Mouse (Mus musculus) heart, embryonic 15.5 days (tissue): ENCODE measurements around the gene Wipf2. TPM values are rescaled to one million over a fixed set of nuclear protein-coding genes. Genes with fewer than 3 reads are reported as not detected.

Experiments used
- ATAC-seq: fragments of 200-750 bp; cut with Nextera tagmentation; replicated peaks from 2 replicates; pipeline ENCODE4 v1.8.0; 2017; ENCODE audit warnings: low read depth, moderate TSS enrichment; ENCODE audit not compliant: insufficient number of reproducible peaks, insufficient read depth, low FRiP score
- H3K27ac ChIP-seq: fragments of 300-500 bp; sonication (generic); 2 replicates; pipeline ENCODE4 v1.5.1; 2015; ENCODE audit warnings: mild to moderate bottlenecking, inconsistent platforms
- H3K27me3 ChIP-seq: fragments of 300-500 bp; sonication (generic); 2 replicates; pipeline ENCODE4 v1.6.1; 2015; ENCODE audit warnings: inconsistent platforms
- H3K36me3 ChIP-seq: fragments of 300-500 bp; sonication (generic); 2 replicates; pipeline ENCODE4 v1.6.1; 2015; ENCODE audit warnings: mild to moderate bottlenecking, inconsistent platforms
- H3K4me1 ChIP-seq: fragments of 300-500 bp; sonication (generic); replicated peaks from 2 replicates; pipeline ENCODE4 v1.6.1; 2015; ENCODE audit warnings: inconsistent platforms
- H3K4me2 ChIP-seq: fragments of 300-500 bp; sonication (generic); 2 replicates; pipeline ENCODE4 v1.6.1; 2015; ENCODE audit warnings: inconsistent platforms, mild to moderate bottlenecking, moderate library complexity
- H3K4me3 ChIP-seq: fragments of 300-500 bp; sonication (generic); 2 replicates; pipeline ENCODE4 v1.5.1; 2015; ENCODE audit warnings: mild to moderate bottlenecking, inconsistent platforms
- H3K9ac ChIP-seq: fragments of 300-500 bp; sonication (generic); 2 replicates; pipeline ENCODE4 v1.6.1; 2015; ENCODE audit warnings: mild to moderate bottlenecking, inconsistent platforms
- H3K9me3 ChIP-seq: fragments of 300-500 bp; sonication (generic); replicated peaks from 2 replicates; pipeline ENCODE4 v1.6.1; 2016; ENCODE audit warnings: inconsistent platforms
- WGBS: fragments of 180-500 bp; shearing (Covaris S2); methylation state at CpG from one replicate; pipeline ENCODE4 v1.1.7; 2015; ENCODE audit warnings: mixed read lengths; 5-methylcytosine and 5-hydroxymethylcytosine counted together
- polyA plus RNA-seq: library from polyadenylated mRNA; unstranded; fragments of >200 nt; fragmentation: Nextera tagmentation; extraction: Ambion mirVana; gene quantifications from 2 replicates; pipeline ENCODE4 v1.2.1, GENCODE M21; 2015

Wipf2 gene
- polyA plus RNA-seq, 1 experiment from 2014 or later: 2.2 TPM

DNA sequence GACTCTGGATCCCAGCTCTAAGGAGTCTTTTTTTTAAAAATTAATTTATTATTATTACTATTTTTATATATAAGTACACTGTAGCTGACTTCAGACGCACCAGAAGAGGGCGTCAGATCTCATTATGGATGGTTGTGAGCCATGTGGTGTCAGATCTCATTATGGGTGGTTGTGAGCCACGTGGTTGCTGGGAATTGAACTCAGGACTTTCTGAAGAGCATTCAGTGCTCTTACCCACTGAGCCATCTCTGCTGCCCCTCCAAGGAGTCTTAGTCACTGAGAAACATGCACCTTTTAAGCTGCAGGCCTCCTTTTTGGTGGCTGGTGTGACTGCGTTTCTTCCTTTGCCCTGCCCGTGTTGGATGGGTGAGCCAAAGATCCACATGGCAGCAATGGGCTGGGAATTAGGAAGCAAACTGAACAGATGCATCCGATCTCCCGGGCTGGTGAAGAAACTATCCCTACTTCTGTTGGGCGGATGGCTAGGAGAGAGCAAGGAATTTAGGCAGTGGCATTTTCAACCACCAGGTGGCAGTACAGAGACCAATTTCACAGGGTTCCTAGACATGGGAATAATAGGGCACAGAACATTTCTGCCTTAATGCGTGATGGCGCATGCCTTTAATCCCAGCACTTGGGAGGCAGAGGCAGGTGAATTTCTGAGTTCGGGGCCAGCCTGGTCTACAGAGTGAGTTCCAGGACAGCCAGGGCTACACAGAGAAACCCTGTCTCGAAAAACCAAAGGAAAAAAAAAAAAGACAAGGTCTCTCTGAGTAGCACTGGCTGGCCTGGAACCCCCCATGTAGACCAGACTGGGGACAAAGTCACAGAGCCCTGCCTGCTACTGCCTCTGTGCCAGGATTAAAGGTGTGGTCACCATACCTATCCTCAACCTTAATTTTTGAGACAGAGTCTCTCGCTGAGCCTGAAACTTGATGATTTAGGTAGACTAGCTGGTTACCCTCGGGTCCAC, 4.4 kb upstream of the Wipf2 start:
- Histone ChIP-seq H3K9ac (no peak overlapping the region), H3K4me3 (no peak overlapping the region), H3K27ac (no peak overlapping the region), H3K4me1 (peaks cover 9% of the 10 kb centered on the region), H3K4me2 (peak overlapping the region; percentile 23; the same call in 1 of the 2 replicates), H3K36me3 (no peaks in the 10 kb centered on the region), H3K9me3 (no peaks in the 10 kb centered on the region), H3K27me3 (no peaks in the 10 kb centered on the region)
- 36% methylated on average over 14 of the region's 14 CpGs for WGBS
- peak; percentile 56; the same call in 1 of the 2 replicates for ATAC-seq

DNA sequence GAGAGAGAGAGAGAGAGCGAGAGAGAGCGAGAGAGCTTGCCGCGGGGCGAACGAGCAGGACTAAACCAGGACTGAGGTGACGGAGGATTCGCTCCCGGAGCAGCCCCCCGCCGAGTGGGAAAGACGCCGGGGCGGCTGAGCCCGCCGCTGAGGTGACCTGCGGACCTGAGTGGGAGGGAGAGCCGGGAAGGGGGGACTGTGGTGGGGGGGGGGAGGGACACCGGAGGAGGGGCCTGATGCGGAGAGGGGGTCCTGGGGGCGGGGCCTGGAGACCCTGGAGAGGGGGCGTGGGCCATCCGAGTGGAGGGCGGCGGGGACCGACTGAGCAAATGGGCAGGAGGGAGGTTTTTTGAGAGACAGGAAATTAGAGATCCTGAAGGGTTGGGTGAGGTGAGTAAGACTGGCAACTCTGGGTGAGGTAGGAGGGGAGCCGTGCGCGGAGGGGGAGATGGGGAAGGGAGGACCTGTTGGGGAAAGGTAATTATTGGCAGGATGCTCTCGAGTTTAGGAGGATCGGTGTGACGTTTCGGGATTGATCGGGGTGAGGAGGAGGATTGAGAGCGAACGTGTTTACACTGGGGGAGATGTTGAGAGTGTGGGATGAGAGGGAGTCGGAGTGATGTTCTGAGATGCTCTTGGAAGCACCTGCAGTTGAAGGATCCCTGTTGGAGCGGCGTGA, 452 bp downstream of the Wipf2 start:
- peak overlapping the region; percentile 89 for H3K27ac ChIP-seq
- peak; percentile 68 for ATAC-seq
- H3K4me2 ChIP-seq: peak overlapping the region; percentile 83
- H3K4me1 ChIP-seq: peaks cover 15% of the 10 kb centered on the region
- H3K4me3 ChIP-seq: peak overlapping the region; percentile 83
- H3K27me3 ChIP-seq: no peaks in the 10 kb centered on the region
- peaks cover 12% of the 10 kb centered on the region; the same call in 1 of the 2 replicates for H3K36me3 ChIP-seq
- peak overlapping the region; percentile 85 for H3K9ac ChIP-seq
- under 1% methylated on average over 35 of the region's 39 CpGs for WGBS
- no peaks in the 10 kb centered on the region for H3K9me3 ChIP-seq

DNA sequence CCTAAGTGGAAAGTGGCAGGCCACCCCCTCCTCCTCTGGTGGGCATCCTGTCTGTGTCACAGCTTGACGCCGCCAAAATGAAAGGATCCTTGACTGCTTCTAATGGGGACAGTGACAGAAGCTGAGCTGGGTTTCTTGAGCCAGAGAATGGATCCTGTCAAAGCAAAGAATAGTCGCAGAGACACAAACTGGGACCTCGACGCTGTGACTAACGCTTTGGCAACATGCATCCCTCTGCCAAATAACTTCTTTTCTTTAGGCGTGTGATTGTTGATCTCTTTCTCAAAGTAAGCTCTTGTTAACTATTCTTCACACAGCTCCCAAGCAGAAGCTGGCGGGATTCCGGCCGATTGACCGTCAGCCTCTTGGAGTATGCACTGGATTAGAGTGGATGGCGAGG, 3.9 kb downstream of the Wipf2 start:
- no peak overlapping the region for H3K9ac ChIP-seq
- ATAC-seq: no peak

DNA sequence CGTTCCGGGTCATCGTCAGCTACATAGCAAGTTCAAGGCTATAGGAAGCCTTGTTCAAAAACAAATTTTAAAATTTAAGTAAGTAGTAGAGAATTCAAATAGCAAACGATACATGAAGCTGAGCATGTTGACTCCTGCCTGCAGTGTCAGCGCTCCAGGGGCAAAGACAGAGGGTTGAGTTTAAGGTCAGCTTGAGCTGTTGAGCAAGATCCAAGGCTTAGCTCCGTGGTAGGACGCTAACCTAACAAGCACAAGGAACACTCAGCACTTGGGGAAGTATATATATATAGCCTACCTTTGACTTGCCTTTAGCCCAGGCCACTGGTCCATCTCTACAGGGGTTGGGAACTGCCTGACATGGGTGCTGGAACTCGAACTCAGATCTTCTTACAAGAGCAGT, 6.5 kb downstream of the Wipf2 start:
- Histone ChIP-seq H3K36me3 (peaks cover 18% of the 10 kb centered on the region; the same call in 1 of the 2 replicates), H3K4me2 (no peak overlapping the region), H3K9ac (no peak overlapping the region), H3K27ac (no peak overlapping the region), H3K4me3 (no peak overlapping the region), H3K27me3 (no peaks in the 10 kb centered on the region), H3K9me3 (no peaks in the 10 kb centered on the region), H3K4me1 (peaks cover 26% of the 10 kb centered on the region)
- ATAC-seq: no peak
- WGBS: 89% methylated on average over 8 of the region's 8 CpGs

More for the DNA sequence above, 3.9 kb downstream of the Wipf2 start:
- H3K27me3 ChIP-seq: no peaks in the 10 kb centered on the region
- H3K36me3 ChIP-seq: peaks cover 18% of the 10 kb centered on the region; the same call in 1 of the 2 replicates
- H3K4me1 ChIP-seq: peaks cover 29% of the 10 kb centered on the region
- no peaks in the 10 kb centered on the region for H3K9me3 ChIP-seq
- no peak overlapping the region for H3K4me2 ChIP-seq
- 79% methylated on average over 12 of the region's 12 CpGs for WGBS
- no peak overlapping the region for H3K4me3 ChIP-seq
- H3K27ac ChIP-seq: no peak overlapping the region

DNA sequence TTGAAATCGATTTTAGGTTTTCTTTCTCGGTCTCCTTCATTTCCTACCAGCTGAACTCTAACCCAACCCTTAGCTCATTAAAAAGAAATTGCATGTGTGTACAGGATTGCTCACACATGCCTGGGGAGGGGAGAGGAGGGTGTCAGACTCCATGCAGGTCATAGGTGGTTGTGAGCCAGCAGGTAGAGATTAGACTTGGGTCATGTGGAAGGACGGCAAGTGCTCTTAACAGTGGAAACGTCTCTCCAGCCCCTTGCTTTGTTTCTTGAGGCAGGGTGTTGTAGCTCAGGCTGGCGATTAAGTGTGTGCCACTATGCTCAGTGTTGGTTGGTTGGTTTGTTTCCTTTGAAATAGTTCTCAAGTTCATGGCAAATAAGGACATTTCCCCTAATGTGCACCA, 7.4 kb downstream of the Wipf2 start:
- no peak overlapping the region for H3K4me2 ChIP-seq
- peaks cover 26% of the 10 kb centered on the region for H3K4me1 ChIP-seq
- no peak overlapping the region for H3K4me3 ChIP-seq
- WGBS: 78% methylated on average over 5 of the region's 5 CpGs
- ATAC-seq: no peak
- no peaks in the 10 kb centered on the region for H3K27me3 ChIP-seq
- no peak overlapping the region for H3K27ac ChIP-seq
- no peak overlapping the region for H3K9ac ChIP-seq
- H3K9me3 ChIP-seq: no peaks in the 10 kb centered on the region
- H3K36me3 ChIP-seq: peaks cover 18% of the 10 kb centered on the region; the same call in 1 of the 2 replicates

DNA sequence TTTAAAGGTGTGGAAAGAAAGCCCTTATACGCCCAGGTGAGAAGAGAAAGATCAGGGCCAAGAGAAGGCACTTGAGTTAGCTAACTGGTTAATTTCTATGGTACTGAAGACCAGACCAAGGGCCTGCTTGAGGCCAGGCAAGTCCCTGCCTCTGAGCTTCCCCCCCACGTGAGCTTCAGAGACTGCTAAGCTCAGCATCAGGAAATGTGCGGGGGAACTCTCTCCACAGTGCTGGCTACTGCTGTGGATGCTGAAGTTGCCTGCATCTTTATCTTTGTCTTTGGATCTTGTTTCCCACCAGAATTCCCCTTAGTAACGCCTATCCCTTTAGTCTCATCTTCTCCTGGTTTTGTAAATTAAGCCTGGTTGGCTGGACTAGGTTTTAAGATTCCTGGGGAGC, 8.0 kb downstream of the Wipf2 start:
- Histone ChIP-seq H3K9me3 (no peaks in the 10 kb centered on the region), H3K4me1 (peaks cover 26% of the 10 kb centered on the region), H3K27me3 (no peaks in the 10 kb centered on the region), H3K4me2 (no peak overlapping the region), H3K27ac (peak overlapping the region; percentile 78), H3K9ac (no peak overlapping the region), H3K36me3 (peaks cover 18% of the 10 kb centered on the region; the same call in 1 of the 2 replicates), H3K4me3 (no peak overlapping the region)
- 60% methylated on average over 4 of the region's 4 CpGs for WGBS
- no peak for ATAC-seq

DNA sequence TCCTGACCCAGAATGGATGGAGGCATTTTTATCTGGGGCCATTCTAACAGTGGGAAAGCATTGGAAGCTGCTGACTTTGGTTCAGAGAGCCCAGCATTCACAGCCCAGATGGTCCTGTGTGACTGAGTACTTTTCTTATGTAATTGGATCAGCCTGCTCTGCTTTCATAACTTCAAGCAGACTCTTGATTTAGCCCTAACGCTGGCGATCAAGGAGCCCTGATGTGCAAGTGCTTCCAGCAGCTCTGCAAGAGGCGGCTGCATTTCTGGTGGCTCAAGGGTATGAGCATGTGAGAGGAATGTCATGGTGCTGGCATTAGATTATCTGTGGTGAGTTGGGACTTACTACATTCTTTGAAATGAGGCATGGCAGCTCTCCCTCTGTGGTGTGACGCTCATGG, 8.6 kb downstream of the Wipf2 start:
- H3K36me3 ChIP-seq: peaks cover 15% of the 10 kb centered on the region; the same call in 1 of the 2 replicates
- WGBS: 44% methylated on average over 4 of the region's 4 CpGs
- no peaks in the 10 kb centered on the region for H3K27me3 ChIP-seq
- H3K9me3 ChIP-seq: no peaks in the 10 kb centered on the region
- H3K9ac ChIP-seq: no peak overlapping the region
- peak overlapping the region; percentile 9; the same call in 1 of the 2 replicates for H3K4me2 ChIP-seq
- ATAC-seq: peak; percentile 45; the same call in 1 of the 2 replicates
- no peak overlapping the region for H3K4me3 ChIP-seq
- peak overlapping the region; percentile 78 for H3K27ac ChIP-seq
- peaks cover 26% of the 10 kb centered on the region for H3K4me1 ChIP-seq

DNA sequence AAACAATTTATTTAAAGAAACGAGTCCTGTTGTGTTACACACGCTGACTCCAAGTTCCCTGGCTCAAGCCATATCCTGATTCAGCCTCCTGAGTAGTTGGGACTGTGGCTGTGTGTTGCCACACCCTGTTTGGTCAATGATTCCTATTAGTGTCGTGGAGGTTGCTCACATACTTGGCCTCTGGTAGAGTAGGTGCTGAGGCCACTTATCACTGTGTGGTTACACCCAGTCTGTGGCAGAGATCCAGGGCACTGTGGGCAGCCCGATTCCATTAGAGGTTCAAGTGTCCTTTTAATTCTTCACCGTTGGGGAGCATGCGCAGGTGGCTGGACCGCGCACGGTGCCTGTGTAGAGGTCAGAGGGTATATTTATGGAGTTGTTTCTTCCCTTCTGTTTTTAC, 10.5 kb downstream of the Wipf2 start:
- peak; percentile 40; the same call in 1 of the 2 replicates for ATAC-seq

DNA sequence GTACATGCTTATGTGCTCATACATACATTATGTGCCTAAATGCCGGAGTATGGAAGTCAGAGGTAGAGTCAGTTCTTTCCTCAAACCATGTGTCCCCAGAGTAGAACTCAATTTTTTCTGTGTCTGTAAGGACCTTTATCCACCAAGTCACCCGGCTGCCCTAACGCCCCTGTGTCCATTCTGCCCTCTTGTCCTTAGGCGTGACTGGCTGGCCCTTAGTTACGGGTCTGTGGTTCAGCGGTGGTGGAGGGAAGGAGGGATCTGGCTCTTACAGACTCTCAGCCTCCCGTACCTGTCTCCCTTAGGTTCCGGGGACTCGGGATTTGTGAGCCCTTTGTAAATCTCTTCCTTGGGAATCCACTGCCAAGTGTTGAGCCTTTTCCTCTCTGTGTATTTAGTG, 13.6 kb downstream of the Wipf2 start:
- ATAC-seq: no peak
- Histone ChIP-seq H3K9me3 (no peaks in the 10 kb centered on the region), H3K36me3 (0 out of 2 replicates have a peak, but pooled peaks cover 5% of the 10 kb centered on the region), H3K27ac (no peak overlapping the region), H3K4me3 (no peak overlapping the region), H3K9ac (no peak overlapping the region), H3K27me3 (no peaks in the 10 kb centered on the region), H3K4me1 (peaks cover 12% of the 10 kb centered on the region), H3K4me2 (no peak overlapping the region)
- 83% methylated on average over 9 of the region's 9 CpGs for WGBS

More for the DNA sequence above, 10.5 kb downstream of the Wipf2 start:
- Histone ChIP-seq H3K9ac (no peak overlapping the region), H3K27me3 (no peaks in the 10 kb centered on the region), H3K27ac (0 out of 2 replicates have a peak overlapping the region, but pooled peaks have one; percentile 7), H3K4me2 (no peak overlapping the region), H3K36me3 (0 out of 2 replicates have a peak, but pooled peaks cover 6% of the 10 kb centered on the region), H3K9me3 (no peaks in the 10 kb centered on the region), H3K4me1 (peaks cover 26% of the 10 kb centered on the region), H3K4me3 (no peak overlapping the region)
- 64% methylated on average over 9 of the region's 9 CpGs for WGBS

DNA sequence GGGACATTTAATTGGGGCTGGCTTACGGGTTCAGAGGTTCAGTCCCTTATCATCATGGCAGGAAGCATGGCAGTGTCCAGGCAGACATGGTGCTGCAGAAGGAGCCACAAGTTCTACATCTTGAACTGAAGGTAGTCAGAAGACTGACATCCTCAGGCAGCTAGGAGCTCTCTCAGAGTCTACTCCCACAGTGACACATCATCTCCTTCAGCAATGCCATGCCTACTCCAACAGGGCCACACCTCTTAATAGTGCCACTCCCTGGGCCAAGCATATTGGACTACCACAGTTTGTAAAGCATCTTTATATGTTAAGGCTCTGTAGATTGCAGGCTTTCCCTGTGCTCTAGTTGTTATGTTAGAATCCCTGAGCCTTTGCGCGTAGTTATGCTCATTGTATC, 24.3 kb downstream of the Wipf2 start:
- H3K4me3 ChIP-seq: no peak overlapping the region
- WGBS: 96% methylated on average over 3 of the region's 3 CpGs
- no peaks in the 10 kb centered on the region for H3K27me3 ChIP-seq
- ATAC-seq: no peak
- H3K9me3 ChIP-seq: no peaks in the 10 kb centered on the region
- peaks cover 63% of the 10 kb centered on the region for H3K36me3 ChIP-seq
- H3K27ac ChIP-seq: no peak overlapping the region
- no peaks in the 10 kb centered on the region for H3K4me1 ChIP-seq
- H3K4me2 ChIP-seq: no peak overlapping the region
- no peak overlapping the region for H3K9ac ChIP-seq

DNA sequence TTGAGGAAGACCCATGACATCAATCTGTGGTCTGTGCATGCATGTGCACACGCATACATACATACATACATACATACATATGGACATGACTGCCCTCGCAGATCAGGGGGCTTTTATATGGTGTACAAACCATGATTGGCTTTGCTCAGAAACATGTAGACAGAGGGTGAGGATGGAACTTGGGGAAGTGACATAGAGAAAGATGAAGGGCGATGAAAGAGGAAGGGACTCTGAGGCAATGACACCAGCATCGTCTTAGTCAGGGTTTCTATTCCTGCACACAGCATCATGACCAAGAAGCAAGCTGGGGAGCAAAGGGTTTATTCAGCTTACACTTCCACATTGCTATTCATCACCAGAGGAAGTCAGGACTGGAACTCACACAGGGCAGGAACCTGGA, 25.6 kb downstream of the Wipf2 start:
- no peaks in the 10 kb centered on the region for H3K4me1 ChIP-seq
- no peaks in the 10 kb centered on the region for H3K9me3 ChIP-seq
- H3K36me3 ChIP-seq: peaks cover 77% of the 10 kb centered on the region

More for the DNA sequence above, 25.6 kb downstream of the Wipf2 start:
- no peaks in the 10 kb centered on the region for H3K27me3 ChIP-seq
- no peak for ATAC-seq
- WGBS: 93% methylated on average over 4 of the region's 4 CpGs
- no peak overlapping the region for H3K4me3 ChIP-seq
- H3K27ac ChIP-seq: no peak overlapping the region
- H3K4me2 ChIP-seq: no peak overlapping the region
- no peak overlapping the region for H3K9ac ChIP-seq
